Mouse (Mus musculus): Measurements from ENCODE around the gene Itpr1.

- TF ChIP-seq CTCF (IDR thresholded peaks at IDR 0.05; ENCODE audit: low read depth, low read length) (no peak), POLR2A (IDR thresholded peaks at IDR 0.05; ENCODE audit: extremely low read depth, insufficient read depth, low read length) (no peak)
These were observed 117.6 kb downstream of the Itpr1 start for GRCm38 (mm10) chr6:108330461-108330860.
